Mouse (Mus musculus) adrenal gland, adult 2 months (tissue): Measurements from ENCODE around the gene Glis2. TPM values are rescaled to one million over a fixed set of nuclear protein-coding genes. Genes with fewer than 3 reads are reported as not detected.
A peak's percentile ranks its signal among the peaks of the same experiment; 100 is the strongest.

Experiments
- DNase-seq: peaks from one replicate; pipeline ENCODE4 v3.0.0; 2021
- polyA plus RNA-seq: library from polyadenylated mRNA; depleted of rRNA; stranded (reverse); fragments of >200 nt; gene quantifications from 2 replicates; pipeline ENCODE4 v1.2.3, GENCODE M21; 2012
- total RNA-seq, 2 experiments: library from RNA; stranded (reverse); gene quantifications; 2 replicates each; pipeline ENCODE4 v1.2.3; 2021

The Glis2 gene
- total and polyA plus RNA-seq, 3 experiments, result 17.3 to 28.9 (median 27.4) TPM

- no peak for DNase-seq
These were observed 8.9 kb downstream of the Glis2 start for GRCm38 (mm10) chr16:4603453-4603837.

GRCm38 (mm10) chr16:4604293-4604837 lies 9.9 kb downstream of the Glis2 start:
- DNase-seq, result no peak

GRCm38 (mm10) chr16:4605514-4606131 lies 11.1 kb downstream of the Glis2 start:
- DNase-seq, result no peak

GRCm38 (mm10) chr16:4606431-4607084 lies 12.0 kb downstream of the Glis2 start:
- DNase-seq, result peak; percentile 56

GRCm38 (mm10) chr16:4607818-4608531 lies 13.5 kb downstream of the Glis2 start:
- peak; percentile 88 for DNase-seq

- no peak for DNase-seq
These were observed 14.1 kb downstream of the Glis2 start for GRCm38 (mm10) chr16:4608532-4609059.

GRCm38 (mm10) chr16:4611193-4611592 lies 16.7 kb downstream of the Glis2 start:
- no peak for DNase-seq

- no peak for DNase-seq
These were observed 17.2 kb downstream of the Glis2 start for GRCm38 (mm10) chr16:4611676-4612075.

- no peak for DNase-seq
These were observed 19.2 kb downstream of the Glis2 start for GRCm38 (mm10) chr16:4613736-4614135.

- DNase-seq, result no peak
These were observed 20.1 kb downstream of the Glis2 start for GRCm38 (mm10) chr16:4614639-4615038.

- no peak for DNase-seq
These were observed 20.8 kb downstream of the Glis2 start for GRCm38 (mm10) chr16:4615297-4615696.

- no peak for DNase-seq
These were observed 22.3 kb downstream of the Glis2 start for GRCm38 (mm10) chr16:4616829-4617228.

- no peak for DNase-seq
These were observed 29.6 kb downstream of the Glis2 start for GRCm38 (mm10) chr16:4624074-4624473.

- peak; percentile 96 for DNase-seq
These were observed 30.1 kb downstream of the Glis2 start, which contains the start of gene Pam16 for GRCm38 (mm10) chr16:4624481-4625110. Gene Pam16 (minus strand): TSS chr16:4624988.

GRCm38 (mm10) chr16:4627105-4627504 lies 32.6 kb downstream of the Glis2 start:
- DNase-seq, result no peak

- DNase-seq, result no peak
These were observed 34.4 kb downstream of the Glis2 start for GRCm38 (mm10) chr16:4628898-4629419.

- DNase-seq, result peak; percentile 84
These were observed 35.4 kb downstream of the Glis2 start for GRCm38 (mm10) chr16:4629950-4630349.

- DNase-seq, result no peak
These were observed 37.5 kb downstream of the Glis2 start for GRCm38 (mm10) chr16:4632050-4632449.

- DNase-seq, result no peak
These were observed 39.1 kb downstream of the Glis2 start for GRCm38 (mm10) chr16:4633661-4634060.

GRCm38 (mm10) chr16:4634681-4635080 lies 40.2 kb downstream of the Glis2 start:
- peak; percentile 61 for DNase-seq

GRCm38 (mm10) chr16:4635760-4636159 lies 41.2 kb downstream of the Glis2 start:
- DNase-seq, result no peak

GRCm38 (mm10) chr16:4638891-4639390 lies 44.4 kb downstream of the Glis2 start:
- DNase-seq, result no peak
